Mouse (Mus musculus): ENCODE measurements around the gene Pisd.
"Not testable (repeated sequence)": the region's sequence is repeated elsewhere in the genome, so short reads cannot be mapped to it uniquely, and the experiment has no call there.

Pisd gene

DNA sequence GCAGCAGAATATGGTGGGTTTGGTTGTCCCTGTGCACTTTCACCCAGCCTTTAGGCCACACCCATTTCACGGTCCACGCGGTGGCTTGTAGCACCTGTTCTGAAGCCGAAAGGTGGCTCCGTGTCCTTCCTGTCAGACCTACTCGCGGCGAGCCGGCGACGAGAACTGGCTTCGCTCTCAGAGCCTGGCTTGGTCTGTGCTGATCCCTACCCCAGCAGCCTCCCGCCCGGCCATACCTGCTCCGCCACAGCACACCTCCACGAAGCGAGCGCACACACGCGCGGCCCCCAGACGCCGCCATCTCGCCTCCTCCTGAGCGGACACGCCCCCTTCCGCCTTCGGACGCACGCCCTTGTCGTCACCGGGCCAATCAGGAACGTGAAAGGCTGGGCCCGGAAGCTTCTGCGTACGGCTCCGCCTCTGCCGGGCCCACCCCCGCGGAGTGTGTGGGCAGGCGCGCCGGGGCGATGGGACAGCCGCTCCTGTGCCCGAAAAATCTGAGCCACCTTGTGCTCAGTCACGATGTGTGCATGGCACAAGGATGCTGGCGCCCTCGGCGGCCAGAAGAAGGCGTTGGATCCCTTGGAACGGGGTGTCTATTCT is at the start of gene Pisd:
Gene Pisd (minus strand): TSS at position 334 of the 603 bp plus-strand sequence.
- peak; percentile 83 for DNase-seq (ENCODE audit: low spot score)

DNA sequence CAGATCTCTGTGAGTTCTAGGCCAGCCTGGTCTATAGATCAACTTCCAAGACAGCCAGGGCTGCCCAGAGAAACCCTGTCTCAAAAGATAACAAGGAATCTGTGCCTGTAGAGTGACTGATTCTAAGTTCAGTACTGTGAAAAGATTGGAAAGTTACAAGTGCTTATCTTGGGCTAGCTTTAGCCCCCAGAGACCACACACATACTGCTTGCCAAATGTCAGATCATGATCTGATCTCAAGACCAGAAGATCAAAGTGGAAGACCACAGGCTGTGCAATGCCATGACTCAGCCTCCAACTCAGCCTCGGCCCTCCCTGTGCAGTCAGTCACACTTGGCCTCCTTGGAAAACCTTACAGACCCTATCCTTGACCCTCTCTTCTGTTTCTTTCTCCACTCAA is 49.1 kb upstream of the Pisd start:
- no peak for DNase-seq (ENCODE audit: low spot score)

- peak; percentile 10 for DNase-seq (ENCODE audit: low spot score)
Measured at GRCm38 (mm10) chr5:32830054-32830453, 44.6 kb upstream of the Pisd start.

DNA sequence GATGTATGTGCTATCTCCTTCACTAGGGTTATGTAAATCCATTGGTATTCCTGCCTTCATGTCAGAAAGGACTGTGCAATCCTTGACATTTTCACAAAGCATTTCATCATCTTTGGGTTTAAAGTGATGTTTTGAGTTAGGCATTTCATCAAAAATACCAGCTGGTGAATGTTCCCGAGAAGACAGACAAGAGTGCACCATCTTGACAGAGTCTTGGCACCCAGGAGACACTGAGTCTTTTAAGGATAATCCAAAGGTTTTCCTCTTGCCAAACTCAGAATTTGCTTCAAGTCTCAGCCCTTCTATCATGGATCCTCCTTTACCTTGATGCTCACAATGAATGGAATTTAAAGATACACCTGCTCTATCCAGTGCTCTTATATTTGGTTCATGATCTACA is 43.3 kb upstream of the Pisd start:
- peak; percentile 12 for DNase-seq (ENCODE audit: low spot score)

DNA sequence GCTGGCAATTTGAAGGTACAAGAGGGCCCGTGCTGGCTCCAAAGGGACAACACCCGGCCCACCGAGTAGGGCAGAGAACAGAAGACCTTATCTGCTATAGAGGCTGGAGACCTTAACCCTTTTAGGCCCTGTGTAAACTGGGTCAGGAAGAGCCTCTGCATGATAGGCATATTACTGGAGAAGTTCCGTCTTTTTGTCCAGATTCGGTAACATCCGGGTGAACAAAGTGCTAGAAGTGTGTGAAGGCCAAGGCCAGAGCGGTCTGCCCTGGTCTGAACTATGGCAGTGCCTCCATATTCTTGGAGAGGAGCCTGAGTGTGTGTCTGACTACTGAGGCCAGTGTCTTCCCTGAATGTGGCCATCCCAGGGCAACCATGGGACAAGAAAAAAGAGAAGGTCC is 41.6 kb upstream of the Pisd start, which contains the start of gene Gm20671:
Gene Gm20671 (minus strand): TSS at position 101 of the 400 bp plus-strand sequence.
- DNase-seq (ENCODE audit: low spot score): no peak

DNA sequence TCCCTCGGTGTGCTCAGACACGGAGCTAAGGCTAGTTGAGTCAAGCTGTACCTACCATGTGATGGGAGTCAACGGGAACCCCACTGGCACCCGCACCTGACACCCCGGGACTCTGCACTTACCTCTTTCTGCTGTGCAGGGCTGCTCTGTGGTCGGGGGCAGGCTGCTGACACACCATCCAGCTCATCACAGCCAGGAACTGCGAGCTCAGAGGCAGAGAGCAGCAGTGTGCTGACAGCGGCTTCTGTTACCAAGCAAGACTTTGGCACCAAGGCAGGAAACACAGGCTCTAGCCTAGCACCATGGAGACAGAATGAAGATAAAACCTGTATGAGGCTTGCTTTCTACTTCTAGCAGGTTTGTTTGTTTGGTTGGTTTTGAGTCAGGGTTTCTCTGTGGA is 35.0 kb upstream of the Pisd start:
- DNase-seq (ENCODE audit: low spot score): peak; percentile 10

GRCm38 (mm10) chr5:32815396-32815795 is 29.9 kb upstream of the Pisd start:
- DNase-seq (ENCODE audit: low spot score): no peak

DNA sequence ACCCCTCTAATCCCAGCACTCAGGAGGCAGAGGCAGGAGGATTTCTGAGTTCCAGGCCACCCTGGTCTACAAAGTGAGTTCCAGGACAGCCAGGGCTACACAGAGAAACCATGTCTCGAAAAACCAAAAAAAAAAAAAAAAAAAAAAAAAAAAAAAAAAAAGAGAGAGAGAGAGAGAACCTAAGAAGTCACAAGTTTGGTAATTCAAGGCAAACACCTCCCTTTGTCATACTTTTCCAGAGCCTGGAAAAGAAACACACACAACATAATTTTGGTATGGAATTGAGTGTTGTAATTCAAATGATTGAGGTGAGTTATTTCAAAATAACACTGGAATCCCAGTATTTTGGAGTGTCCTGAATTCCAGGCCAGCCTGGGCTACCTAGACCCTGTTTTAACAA is 1.0 kb upstream of the Pisd start:
- not testable (repeated sequence) for DNase-seq (ENCODE audit: low spot score)

DNA sequence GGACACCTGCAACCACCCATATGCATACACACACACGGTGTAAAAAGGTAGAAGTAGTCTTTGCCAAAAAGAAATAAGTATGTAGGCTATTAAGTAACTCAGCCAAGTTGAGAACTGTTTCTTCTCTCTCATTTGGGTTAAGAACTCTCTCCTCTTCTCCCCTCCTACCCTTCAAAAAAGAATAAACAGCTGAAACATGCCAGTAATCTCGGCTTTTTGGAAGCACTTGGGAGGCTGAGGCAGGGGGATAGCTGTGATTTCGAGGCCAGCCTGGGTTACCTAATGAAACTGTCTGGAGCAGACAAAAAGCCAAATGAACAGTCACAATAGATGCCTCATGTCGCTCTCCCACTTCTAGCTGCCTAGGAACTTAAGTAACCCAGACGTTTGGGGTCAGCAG is 720 bp downstream of the Pisd start:
- DNase-seq (ENCODE audit: low spot score): no peak

GRCm38 (mm10) chr5:32781596-32781995 is 3.9 kb downstream of the Pisd start:
- DNase-seq (ENCODE audit: low spot score): no peak

- DNase-seq (ENCODE audit: low spot score): no peak
Measured at GRCm38 (mm10) chr5:32778168-32778567, 7.3 kb downstream of the Pisd start.

DNA sequence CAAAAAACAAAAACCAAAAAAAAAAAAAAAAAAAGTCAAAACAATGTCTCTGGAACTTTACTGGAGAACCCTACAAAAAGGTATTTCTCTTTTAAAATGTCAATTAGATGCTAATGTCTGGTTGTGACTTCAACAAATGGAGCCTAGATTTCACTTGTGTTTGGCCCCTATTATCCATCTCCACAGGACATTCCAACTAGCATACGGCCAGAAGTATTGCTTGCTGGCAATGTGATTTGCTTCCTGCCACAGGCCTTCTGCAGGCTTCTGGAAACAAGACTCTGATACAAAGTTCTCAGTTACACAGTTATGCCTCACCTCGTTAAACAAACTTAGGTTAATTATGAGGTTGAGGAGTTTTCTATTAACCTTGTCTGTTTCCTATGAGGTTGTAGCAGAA is 13.1 kb downstream of the Pisd start:
- no peak for DNase-seq (ENCODE audit: low spot score)

DNA sequence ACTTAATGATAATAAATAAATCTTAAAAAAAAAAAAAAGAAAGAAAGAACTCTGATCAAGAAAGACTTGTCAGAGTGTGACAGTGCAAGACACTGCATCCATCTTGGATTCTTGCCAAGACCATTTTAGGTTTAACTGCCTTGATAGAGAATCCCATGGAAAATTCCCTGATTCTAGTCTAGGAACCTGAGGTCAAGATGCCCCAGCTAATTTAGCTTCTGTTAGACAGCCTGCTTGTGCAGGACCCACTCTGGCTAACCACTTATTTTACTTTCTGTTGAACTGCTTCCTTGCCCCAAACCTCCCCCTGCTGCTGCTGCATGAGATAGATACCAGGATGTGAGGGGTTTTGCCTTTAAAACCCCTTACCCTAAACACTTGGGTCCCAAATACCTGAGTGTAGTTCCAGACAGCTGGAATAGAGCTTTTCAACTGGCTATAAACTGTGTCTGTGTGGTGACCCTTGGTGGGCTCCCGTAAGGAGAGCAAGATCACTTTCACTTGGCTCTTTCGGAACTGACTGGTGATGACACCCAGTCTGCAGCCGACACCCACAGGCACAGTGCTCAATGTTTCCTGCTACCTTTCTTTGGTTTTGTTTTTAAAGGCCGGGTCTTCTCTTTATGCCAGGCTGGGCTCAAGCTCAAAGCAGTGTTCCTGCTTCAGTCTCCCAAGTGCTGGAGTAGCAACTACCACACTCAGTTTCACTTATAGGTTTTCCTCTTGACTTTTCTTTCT is 17.6 kb downstream of the Pisd start:
- DNase-seq (ENCODE audit: low spot score): no peak

GRCm38 (mm10) chr5:32767004-32767403 is 18.4 kb downstream of the Pisd start:
- DNase-seq (ENCODE audit: low spot score): no peak

DNA sequence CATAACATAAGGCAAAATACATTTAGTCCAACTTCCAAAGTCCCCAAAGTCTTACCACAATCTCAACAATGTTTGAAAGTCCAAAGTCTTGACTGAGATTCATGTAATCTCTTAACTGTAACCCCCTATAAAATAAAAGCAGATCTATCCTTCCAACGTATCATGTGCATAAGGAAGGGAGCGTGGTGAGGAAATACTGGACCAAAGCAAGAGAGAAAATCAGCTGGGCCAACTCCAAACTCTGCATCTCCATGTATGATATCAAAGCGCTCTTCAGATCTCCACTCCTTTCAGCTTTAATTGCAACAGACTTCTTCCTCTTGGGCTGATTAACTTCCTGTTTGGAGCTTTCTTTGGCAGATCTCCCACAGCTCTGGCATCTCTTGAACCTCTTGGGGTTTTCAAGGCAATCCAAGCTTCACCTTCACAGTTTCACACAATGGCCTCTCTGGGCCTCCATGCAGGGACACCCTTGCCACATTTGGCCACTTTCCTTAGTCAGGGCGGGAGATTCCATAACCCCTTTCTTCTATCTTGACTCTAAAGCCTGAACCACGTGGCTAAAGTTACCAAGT is 23.8 kb downstream of the Pisd start:
- no peak for DNase-seq (ENCODE audit: low spot score)

DNA sequence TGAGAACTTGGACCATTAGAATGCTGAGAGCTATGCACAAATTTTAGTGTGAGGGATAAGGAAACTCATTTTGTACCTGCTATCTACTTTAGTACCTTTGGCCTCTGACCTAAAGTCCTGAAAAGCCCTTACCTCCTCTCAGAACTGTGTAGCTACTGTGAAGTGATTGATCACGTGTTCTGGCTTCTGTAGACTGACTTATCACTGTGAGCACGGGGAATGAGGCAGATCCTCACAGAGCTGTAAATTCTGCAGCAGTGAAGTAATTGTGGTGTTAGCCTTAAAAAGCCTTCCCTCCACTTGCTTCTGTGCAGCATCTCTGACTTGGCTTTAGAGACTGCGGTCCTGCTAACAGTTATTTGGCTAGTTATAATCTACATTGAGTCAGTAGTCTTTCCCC is 24.7 kb downstream of the Pisd start:
- no peak for DNase-seq (ENCODE audit: low spot score)

DNA sequence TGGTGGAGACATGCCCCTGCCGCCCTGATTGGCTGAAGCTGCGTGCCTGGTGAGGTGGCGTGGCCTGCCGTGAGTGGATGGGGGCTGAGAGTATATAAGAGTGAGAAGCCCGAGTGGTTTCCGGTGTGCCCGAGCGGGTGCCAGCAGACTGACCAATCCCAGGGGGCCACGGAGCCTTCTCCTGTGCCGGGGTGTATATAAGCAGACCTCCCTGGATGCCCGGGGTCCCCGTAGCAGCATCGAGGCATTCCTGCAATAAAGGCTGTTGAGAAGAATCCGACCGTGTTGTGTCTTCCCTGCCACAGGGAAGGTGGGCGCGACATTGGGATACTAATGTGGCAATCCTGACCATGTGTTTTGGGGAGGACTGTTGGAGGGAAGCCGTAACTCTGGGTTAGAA is 25.1 kb downstream of the Pisd start:
- DNase-seq (ENCODE audit: low spot score): not testable (repeated sequence)

DNA sequence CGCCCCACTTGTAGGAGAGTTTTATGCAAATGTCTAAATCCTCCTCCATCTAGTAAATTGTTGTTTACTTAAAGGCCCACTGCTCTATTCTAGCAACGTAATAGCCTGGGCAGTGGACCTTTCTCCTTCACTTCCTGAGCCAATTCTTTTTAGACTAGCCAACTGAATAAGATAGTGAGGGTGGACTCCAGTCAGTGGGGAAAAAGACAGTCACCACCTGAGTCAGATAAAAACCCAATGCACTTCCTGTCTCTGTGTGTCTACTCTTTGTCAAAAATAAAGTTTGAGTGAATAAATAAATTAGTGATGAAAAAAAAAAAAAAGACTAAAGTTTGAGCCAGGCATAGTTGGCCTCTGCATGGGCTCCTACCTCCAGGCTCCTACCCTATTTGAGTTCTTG is 25.8 kb downstream of the Pisd start:
- no peak for DNase-seq (ENCODE audit: low spot score)

DNA sequence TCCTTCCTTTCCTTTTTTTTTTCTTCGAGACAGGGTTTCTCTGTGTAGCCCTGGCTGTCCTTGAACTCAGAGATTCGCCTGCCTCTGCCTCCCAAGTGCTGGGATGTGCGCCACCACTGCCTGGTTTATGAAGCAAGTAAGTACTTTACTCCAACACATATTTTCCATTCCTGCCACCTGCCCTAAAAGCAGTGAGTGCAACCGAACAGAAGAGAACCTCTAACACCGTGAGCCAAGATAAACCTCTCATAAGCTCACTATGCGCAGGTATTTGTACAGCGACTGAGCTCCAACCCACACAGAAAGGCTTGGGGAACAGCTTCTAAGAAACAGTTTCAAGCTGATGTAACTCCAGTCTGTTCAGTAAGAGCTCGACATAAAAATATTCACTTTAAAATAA is 29.3 kb downstream of the Pisd start:
- DNase-seq (ENCODE audit: low spot score): no peak

GRCm38 (mm10) chr5:32751736-32752135 is 33.7 kb downstream of the Pisd start:
- no peak for DNase-seq (ENCODE audit: low spot score)

GRCm38 (mm10) chr5:32748936-32749335 is 36.5 kb downstream of the Pisd start:
- no peak for DNase-seq (ENCODE audit: low spot score)

- peak; percentile 65 for DNase-seq (ENCODE audit: low spot score)
Measured at GRCm38 (mm10) chr5:32747650-32748375, 37.6 kb downstream of the Pisd start.
